Mouse (Mus musculus): ENCODE measurements at regions not wholly inside any gene's neighbourhood (a gene's known extent, or its start where the extent isn't known, plus 50 kb on each side); places are given as distances from the start of the nearest gene placed in this dataset.

- DNase-seq: no peak
Observed at GRCm38 (mm10) chr13:119140436-119140835, 288.0 kb upstream of the Paip1 start.

DNA sequence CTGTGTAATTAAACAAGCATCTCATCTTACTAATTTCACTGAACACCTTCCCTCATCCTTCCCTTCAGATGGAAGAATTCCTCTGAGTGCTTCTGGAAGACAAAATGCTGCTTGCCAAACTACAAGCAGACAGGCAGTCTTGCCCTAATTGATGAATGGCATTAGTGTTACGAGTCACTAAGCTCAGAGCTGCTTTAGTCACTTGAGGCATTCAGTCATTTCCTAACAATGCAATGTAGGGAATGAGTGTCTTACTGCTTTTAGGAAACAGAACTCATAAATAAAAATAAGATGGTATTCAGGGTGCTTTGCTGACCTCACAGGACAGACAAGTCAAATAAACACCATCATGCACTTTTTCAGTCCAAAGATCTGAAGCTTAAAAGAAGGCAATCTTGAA is 285.1 kb upstream of the Paip1 start:
- DNase-seq: no peak

GRCm38 (mm10) chr13:119145713-119146112 is 282.7 kb upstream of the Paip1 start:
- no peak for DNase-seq

DNA sequence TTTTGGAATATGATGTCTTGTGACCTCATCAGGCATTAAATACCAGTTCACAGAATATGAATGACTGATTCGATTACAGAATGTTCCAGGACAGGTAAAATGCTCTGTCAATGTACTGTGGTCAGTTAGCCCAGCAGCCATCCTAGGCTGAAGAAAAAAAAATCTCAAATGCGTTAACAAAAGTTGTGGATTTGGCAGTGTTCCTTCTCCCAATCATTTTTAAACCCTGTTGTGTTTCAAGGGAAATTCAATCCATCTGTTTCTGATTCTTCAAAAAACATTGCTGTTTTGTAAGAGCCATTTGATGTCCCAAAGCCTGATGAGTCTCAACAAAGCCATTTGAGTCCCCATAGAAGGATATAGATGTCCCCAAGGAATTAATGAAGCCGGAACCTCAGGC is 280.7 kb upstream of the Paip1 start:
- no peak for DNase-seq

DNA sequence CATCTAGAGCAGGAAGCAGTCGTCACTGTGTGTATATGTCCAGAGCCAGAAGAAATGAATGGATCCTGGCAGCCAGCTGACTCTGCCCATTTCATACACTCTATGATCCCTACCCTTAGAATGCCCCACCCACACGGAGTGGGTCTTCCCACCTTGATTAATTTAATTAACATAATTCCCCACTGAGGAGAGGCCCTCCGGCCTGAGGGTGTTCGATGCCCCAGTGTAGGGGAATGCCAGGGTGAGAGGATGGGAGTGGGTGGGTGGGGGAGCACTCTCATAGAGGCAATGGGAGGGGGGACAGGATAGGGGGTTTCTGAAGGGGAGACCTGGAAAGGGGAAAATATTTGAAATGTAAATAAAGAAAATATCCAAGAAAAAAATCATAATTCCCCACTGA is 279.3 kb upstream of the Paip1 start:
- no peak for DNase-seq

- no peak for DNase-seq
Observed at GRCm38 (mm10) chr13:119150847-119151548, 277.4 kb upstream of the Paip1 start.

GRCm38 (mm10) chr13:119177753-119178152 is 250.6 kb upstream of the Paip1 start:
- DNase-seq: no peak

DNA sequence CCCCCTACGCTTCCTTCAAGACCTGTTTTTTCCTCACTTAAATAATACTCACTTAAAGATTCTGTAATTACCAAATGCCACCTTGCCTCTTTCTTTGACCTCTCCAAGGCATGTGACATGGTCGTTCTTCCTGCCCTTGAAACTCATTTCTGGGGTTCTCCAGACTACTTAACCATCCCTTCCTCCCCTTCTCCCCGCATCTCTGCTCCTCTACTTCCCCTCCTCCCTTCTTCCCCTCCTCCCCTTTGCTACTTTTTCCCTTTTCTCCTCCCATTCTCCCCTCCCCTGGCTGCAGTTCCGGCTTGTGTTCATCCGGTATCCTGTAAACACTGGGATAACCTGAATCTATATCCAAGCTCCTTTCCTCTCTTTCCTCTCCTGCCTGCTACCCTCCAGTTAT is 250.2 kb upstream of the Paip1 start:
- no peak for DNase-seq

- DNase-seq: no peak
Observed at GRCm38 (mm10) chr13:119179157-119179920, 249.1 kb upstream of the Paip1 start.

DNA sequence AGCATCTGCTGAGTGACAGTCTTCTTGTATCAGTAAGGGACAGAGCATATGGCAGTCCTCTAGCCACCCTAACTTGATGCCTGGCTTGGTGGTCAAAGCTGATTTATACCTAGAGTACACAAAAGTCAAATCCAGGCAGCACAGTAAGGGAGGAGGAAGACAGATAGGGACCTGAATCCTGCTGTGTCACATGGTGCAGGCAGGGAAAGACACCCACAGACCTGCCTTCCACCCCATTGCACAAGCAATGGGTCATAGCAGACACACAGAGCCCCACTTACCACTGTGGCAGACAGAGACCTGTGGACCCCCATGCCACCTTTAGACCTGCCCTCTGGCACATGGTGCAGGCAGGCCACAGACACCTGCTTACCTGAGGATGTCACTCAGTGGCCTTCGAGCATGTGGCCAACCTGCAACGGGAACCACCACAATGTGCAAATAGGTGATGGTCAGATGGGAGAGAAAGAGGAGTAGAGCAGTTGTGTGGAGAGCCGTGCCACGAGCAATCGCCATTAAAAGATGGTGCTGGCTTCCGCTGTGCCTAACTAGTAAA is 244.0 kb upstream of the Paip1 start:
- no peak for DNase-seq

GRCm38 (mm10) chr13:119185567-119186143 is 242.7 kb upstream of the Paip1 start:
- DNase-seq: no peak

DNA sequence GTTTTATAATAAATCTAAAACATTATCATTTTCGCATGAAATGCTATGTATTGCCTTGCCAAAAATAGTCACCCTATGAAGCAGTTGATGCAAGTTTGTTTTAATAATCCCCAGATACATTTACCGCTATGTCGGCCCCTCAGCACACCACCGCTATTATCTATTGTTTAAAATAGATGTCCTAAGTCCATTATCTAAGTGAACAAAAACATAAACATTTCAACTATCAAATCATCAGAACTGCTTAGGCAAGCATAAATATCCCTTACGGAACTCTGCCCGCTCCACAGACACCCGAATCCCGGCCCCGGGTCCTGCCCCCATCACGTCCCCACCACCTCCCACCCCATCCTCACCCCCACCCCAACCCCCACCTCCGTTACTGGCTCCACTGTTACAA is 196.8 kb upstream of the Paip1 start:
- DNase-seq: no peak

GRCm38 (mm10) chr13:119232100-119233029 is 196.0 kb upstream of the Paip1 start:
- DNase-seq: no peak

GRCm38 (mm10) chr13:119233030-119233385 is 195.4 kb upstream of the Paip1 start:
- DNase-seq: no peak

DNA sequence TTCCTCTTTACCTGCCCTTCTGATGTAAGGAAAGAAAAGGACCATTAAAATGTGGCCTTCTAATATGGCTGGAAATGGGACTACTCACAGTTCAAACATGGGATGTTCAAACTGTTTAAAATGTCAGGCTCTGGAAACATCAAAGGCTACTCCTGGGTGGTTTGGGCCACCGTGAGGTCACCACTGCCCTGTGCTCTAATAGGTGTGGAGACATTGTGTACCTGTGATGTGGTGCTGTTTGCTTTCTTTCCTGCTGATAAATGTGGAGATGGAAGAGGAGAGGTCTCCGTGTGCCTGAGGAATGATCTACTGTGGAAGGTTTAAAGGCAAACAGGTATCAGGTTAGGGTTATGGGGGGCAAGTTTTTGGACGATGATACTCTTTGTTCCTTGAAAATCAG is 194.5 kb upstream of the Paip1 start:
- no peak for DNase-seq

- no peak for DNase-seq
Observed at GRCm38 (mm10) chr13:119242358-119242757, 186.0 kb upstream of the Paip1 start.

GRCm38 (mm10) chr13:119247101-119247500 is 181.3 kb upstream of the Paip1 start:
- no peak for DNase-seq

GRCm38 (mm10) chr13:119252006-119252405 is 176.4 kb upstream of the Paip1 start:
- no peak for DNase-seq

DNA sequence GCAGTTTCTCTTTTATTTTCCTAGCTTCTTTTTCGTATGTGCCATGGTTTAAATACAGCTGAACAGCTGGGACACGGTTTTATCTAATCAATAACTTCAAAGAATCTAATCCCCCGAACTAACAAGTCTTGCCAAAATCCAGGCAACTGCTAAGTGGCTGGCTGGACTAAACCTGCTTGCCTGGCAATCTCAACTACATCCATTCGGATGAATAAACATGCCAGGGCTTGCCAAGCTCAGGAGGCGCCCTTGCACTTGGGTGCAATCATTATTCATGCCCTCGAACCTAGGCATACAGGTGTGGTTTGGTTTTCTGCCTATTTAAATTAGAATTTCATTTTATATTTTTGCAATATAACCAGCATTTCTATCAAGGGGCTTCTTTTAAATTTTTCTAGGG is 172.1 kb upstream of the Paip1 start:
- no peak for DNase-seq

GRCm38 (mm10) chr13:119258515-119258914 is 169.9 kb upstream of the Paip1 start:
- no peak for DNase-seq

DNA sequence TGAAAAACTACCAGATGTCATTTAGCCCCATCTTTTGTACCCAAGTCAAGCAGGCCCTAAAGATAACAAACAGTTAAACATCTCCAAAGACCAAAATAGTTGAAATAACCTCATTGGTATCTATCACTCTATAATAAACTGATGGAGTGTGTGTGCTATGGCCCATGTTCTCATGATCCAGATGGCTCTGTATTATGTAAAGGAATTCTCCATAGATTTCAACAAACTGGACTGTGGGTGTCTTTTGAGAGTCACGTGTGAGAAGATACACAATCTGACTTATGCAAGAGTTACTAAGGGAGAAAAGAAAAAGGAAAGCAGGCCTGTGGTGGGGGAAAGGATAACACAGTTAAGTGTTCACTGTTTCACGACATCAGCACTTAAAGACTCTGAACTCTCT is 164.8 kb upstream of the Paip1 start:
- no peak for DNase-seq

DNA sequence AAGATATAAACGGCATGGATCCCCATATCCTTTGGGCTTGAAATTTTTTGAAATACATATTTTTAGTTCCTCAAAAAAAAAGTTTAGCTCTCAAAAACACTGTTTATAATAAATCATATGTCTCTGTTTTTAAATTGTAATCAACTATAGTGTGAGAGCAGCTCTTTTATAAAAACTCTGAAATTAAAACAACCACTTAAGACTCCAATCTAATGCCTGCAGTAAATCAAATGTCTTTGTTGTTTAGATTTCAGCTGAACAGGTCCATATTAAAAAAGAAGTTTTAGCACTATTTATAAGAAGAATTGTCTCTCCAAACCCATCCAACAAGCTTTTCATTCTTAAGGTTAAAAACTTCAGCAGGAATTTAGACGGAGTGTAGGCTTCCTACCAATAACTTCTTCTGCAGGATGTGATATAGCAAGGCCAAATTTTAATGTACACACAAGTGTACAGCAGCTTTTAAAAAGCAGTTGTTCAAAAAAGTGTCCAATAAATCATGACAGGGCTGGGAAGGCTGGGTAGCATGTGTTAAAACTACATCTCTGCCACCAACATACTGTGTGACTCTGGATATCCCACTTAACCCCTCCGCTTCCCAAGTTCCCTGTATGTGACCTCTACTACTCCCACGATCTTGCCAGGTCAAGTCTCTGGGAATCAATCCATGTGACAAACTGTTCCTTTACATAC is 160.6 kb upstream of the Paip1 start:
- DNase-seq: no peak

All from adrenal gland, postnatal 25 days (tissue).